Mouse (Mus musculus) stomach, embryonic 16.5 days (tissue): Measurements from ENCODE around the gene Bik. TPM values are rescaled to one million over a fixed set of nuclear protein-coding genes. Genes with fewer than 3 reads are reported as not detected.

ENCODE experiments used
- ATAC-seq: fragments of 200-750 bp; cut with Nextera tagmentation; 2 replicates; pipeline ENCODE4 v1.8.0; 2017; ENCODE audit warnings: moderate number of reproducible peaks, moderate TSS enrichment; ENCODE audit not compliant: insufficient read depth, low FRiP score
- H3K27ac ChIP-seq: fragments of 300-500 bp; sonication (generic); 2 replicates; pipeline ENCODE4 v1.5.1; 2014; ENCODE audit warnings: low read length
- H3K27me3 ChIP-seq: fragments of 300-500 bp; sonication (generic); 2 replicates; pipeline ENCODE4 v1.6.1; 2014; ENCODE audit warnings: low read length, control low read depth, mixed read lengths; ENCODE audit not compliant: control insufficient read depth, insufficient read depth
- H3K36me3 ChIP-seq: fragments of 300-500 bp; sonication (generic); 2 replicates; pipeline ENCODE4 v1.6.1; 2014; ENCODE audit warnings: low read length; ENCODE audit not compliant: control insufficient read depth, insufficient read depth
- H3K4me1 ChIP-seq: fragments of 300-500 bp; sonication (generic); 2 replicates; pipeline ENCODE4 v1.6.1; 2014; ENCODE audit warnings: low read length, control low read depth, mixed read lengths; ENCODE audit not compliant: control insufficient read depth, insufficient read depth
- H3K4me2 ChIP-seq: fragments of 300-500 bp; sonication (generic); 2 replicates; pipeline ENCODE4 v1.6.1; 2014; ENCODE audit warnings: low read depth, low read length, mixed read lengths
- H3K4me3 ChIP-seq: fragments of 300-500 bp; sonication (generic); replicated peaks from 2 replicates; pipeline ENCODE4 v1.5.1; 2014; ENCODE audit warnings: mild to moderate bottlenecking, low read length
- H3K9ac ChIP-seq: fragments of 300-500 bp; sonication (generic); 2 replicates; pipeline ENCODE4 v1.6.1; 2014; ENCODE audit warnings: low read length
- H3K9me3 ChIP-seq: fragments of 300-500 bp; sonication (generic); replicated peaks from 2 replicates; pipeline ENCODE4 v1.6.1; 2016; ENCODE audit warnings: low read length, control low read depth; ENCODE audit not compliant: control insufficient read depth
- WGBS: fragments of 180-500 bp; shearing (Covaris S2); extraction: QIAGEN DNeasy Blood & Tissue Kit; methylation state at CpG from one replicate; pipeline ENCODE4 v1.1.7; 2014; 5-methylcytosine and 5-hydroxymethylcytosine counted together
- polyA plus RNA-seq: library from polyadenylated mRNA; unstranded; fragments of >200 nt; fragmentation: Nextera tagmentation; extraction: Ambion mirVana; gene quantifications from 2 replicates; pipeline ENCODE4 v1.2.1, GENCODE M21; 2015

Bik gene
- polyA plus RNA-seq, 1 experiment from 2014 or later, result 7.0 TPM

DNA sequence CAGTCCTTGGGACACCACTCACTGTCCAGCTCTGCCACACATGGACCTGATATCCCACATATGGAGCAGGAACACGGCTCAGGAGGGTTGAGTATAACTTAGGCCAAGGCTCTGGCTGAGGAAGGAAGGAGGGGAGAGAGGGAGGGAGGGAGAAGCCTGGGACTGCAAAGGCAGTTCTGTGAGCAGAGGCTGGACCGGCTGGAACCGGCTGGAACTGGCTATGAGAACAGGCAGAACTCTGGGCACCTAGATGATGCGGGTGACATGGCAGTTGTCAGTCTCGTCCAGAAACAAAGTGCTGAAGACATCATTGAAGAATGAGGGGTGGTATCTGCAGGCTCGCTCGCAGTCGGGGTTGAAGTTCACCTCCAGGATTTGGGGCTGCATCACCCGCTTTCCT lies 50.0 kb downstream of the Bik start:
- Histone ChIP-seq H3K4me2 (no peak overlapping the region), H3K9me3 (no peaks in the 10 kb centered on the region), H3K27ac (no peak overlapping the region), H3K4me1 (no peaks in the 10 kb centered on the region), H3K9ac (no peak overlapping the region), H3K36me3 (peaks cover 35% of the 10 kb centered on the region), H3K4me3 (no peak overlapping the region), H3K27me3 (no peaks in the 10 kb centered on the region)
- no peak for ATAC-seq
- WGBS, result 90% methylated on average over 9 of the region's 9 CpGs

DNA sequence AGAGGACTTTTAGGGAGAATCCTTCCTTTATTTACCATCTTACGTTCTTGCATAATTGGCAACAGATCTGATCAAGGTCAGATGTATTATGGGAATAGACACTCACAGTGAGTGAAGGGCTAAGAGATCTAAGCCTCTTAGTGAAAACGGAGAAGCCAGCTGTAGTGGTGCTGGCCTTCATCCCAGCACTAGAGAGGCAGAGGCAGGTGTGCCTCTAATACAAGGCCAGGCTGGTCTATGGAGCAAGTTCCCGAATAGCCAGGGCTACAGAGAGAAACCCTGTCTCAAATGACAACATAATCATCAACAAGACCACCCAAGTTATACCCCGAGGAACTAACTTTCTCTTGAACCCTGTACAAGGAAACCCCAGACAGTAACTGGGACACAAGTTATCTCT lies 56.3 kb downstream of the Bik start:
- H3K9me3 ChIP-seq, result peaks cover 4% of the 10 kb centered on the region; the same call in 1 of the 2 replicates
- H3K27me3 ChIP-seq, result no peaks in the 10 kb centered on the region
- H3K4me3 ChIP-seq, result no peak overlapping the region
- peaks cover 44% of the 10 kb centered on the region for H3K36me3 ChIP-seq
- 81% methylated on average over 4 of the region's 4 CpGs for WGBS
- no peaks in the 10 kb centered on the region for H3K4me1 ChIP-seq
- ATAC-seq, result no peak
- no peak overlapping the region for H3K27ac ChIP-seq
- H3K9ac ChIP-seq, result no peak overlapping the region
- no peak overlapping the region for H3K4me2 ChIP-seq

- peaks cover 46% of the 10 kb centered on the region for H3K36me3 ChIP-seq
- H3K4me1 ChIP-seq, result no peaks in the 10 kb centered on the region
- no peak overlapping the region for H3K27ac ChIP-seq
- ATAC-seq, result no peak
- WGBS, result 63% methylated on average over 8 of the region's 8 CpGs
- peak overlapping the region; percentile 44; the same call in 1 of the 2 replicates for H3K9ac ChIP-seq
- H3K4me2 ChIP-seq, result no peak overlapping the region
- no peaks in the 10 kb centered on the region for H3K27me3 ChIP-seq
- peaks cover 4% of the 10 kb centered on the region; the same call in 1 of the 2 replicates for H3K9me3 ChIP-seq
- no peak overlapping the region for H3K4me3 ChIP-seq
Observed at GRCm38 (mm10) chr15:83583419-83584156, 56.9 kb downstream of the Bik start.

DNA sequence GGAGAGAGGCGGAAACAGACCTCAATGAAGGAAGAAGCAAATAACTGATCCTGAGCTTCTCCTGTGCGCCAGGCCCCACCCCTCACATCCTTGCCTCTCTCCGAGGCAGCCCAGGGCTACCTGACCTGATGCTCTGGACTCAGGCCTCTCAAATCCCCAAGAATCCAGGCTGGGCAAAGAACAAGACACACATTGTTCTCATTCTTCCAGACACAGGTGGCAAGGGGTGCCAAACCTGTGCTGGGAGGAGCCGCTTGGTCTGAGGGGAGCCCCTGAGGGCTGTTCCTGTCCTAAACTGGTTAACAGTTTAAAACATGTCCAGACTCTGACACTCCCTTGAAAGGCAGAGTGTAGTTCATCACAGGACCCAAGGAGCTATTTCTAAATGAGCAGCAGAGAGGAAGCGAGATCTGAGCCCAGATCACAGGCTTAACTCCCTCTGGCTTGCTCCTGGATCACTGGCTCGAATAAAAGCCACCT lies 58.1 kb downstream of the Bik start:
- no peaks in the 10 kb centered on the region for H3K4me1 ChIP-seq
- no peak overlapping the region for H3K27ac ChIP-seq
- no peak overlapping the region for H3K9ac ChIP-seq
- WGBS, result 85% methylated on average over 6 of the region's 6 CpGs
- no peak overlapping the region for H3K4me2 ChIP-seq
- no peak for ATAC-seq
- peaks cover 4% of the 10 kb centered on the region; the same call in 1 of the 2 replicates for H3K9me3 ChIP-seq
- peaks cover 44% of the 10 kb centered on the region for H3K36me3 ChIP-seq
- no peaks in the 10 kb centered on the region for H3K27me3 ChIP-seq
- no peak overlapping the region for H3K4me3 ChIP-seq

DNA sequence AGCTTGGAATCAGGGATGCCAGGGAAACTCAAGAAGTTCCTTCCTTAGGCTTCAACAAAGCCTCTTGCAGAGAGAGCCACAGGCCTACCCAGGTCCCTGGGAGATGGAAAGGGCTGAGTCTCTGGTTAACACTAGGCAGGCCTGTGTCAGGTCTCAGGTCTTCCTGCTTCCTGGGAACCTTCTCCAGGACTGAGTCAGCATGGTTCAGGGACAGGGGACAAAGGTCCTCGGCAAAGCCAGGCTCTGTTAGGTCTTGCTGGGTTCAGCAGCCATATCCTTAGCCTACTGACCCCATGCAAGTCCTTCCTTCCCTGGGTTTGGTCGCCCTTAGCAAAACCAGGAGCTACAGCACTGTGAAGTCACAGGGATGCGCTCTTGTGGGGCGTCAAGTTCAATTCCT lies 64.2 kb downstream of the Bik start:
- Histone ChIP-seq H3K27me3 (no peaks in the 10 kb centered on the region), H3K4me2 (no peak overlapping the region), H3K4me3 (no peak overlapping the region), H3K4me1 (peaks cover 31% of the 10 kb centered on the region), H3K36me3 (peaks cover 22% of the 10 kb centered on the region), H3K27ac (no peak overlapping the region), H3K9me3 (peaks cover 4% of the 10 kb centered on the region; the same call in 1 of the 2 replicates), H3K9ac (no peak overlapping the region)
- ATAC-seq, result no peak
- WGBS, result 88% methylated on average over 4 of the region's 4 CpGs

- 0 out of 2 replicates have a peak overlapping the region, but pooled peaks have one; percentile 87 for H3K27ac ChIP-seq
Observed at GRCm38 (mm10) chr15:83591758-83592157, 65.1 kb downstream of the Bik start.

DNA sequence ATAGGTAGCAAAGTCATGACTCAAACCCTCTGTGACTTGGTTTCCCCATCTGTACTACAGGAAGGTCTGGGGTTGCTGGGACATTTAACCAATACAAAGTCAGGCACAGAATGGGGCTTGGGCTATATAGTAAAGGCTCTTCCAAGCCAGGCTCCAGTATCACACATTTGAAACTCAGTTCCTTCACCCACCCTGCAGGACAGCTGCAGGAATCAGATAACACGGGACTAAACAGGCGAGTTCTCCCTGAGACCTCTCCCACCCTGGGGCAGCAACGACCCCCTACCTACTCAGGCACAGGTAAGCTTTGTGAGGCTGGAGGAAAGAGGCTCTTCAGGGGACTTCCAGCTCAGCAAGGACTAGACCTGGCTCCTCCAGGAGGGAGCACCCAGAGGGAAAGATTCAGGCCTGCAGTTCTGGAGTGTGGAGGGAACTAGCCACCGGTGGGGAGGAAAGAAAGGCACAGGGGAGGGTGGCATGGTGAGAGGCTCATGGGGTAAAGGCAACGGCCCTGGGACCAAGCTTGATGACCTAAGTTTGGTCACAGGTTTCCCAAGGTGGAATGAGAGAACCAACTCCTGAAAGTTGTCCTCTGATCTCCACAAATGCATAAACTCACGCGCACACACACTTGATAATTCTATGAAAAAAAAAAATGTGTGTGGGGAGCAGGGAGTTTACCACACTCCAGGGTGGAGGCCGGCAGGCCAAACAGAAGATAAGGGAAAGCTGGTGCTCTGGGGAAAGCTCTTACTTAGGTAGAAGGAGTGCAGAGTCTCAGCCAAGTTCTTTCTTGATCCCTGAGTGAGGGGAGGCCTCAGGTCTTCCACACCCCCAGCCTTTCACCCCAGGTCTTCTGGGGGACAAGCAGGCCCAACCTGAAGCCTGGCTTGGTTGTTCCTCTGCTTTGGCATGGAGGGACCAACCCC lies 65.9 kb downstream of the Bik start:
- 51% methylated on average over 8 of the region's 8 CpGs for WGBS
- ATAC-seq, result no peak
- no peaks in the 10 kb centered on the region for H3K27me3 ChIP-seq
- peak overlapping the region; percentile 97 for H3K4me2 ChIP-seq
- peaks cover 5% of the 10 kb centered on the region for H3K36me3 ChIP-seq
- no peaks in the 10 kb centered on the region for H3K9me3 ChIP-seq
- peaks cover 31% of the 10 kb centered on the region for H3K4me1 ChIP-seq
- H3K27ac ChIP-seq, result peak overlapping the region; percentile 87
- H3K9ac ChIP-seq, result peak overlapping the region; percentile 89
- H3K4me3 ChIP-seq, result 0 out of 2 replicates have a peak overlapping the region, but pooled peaks have one; percentile 90

More at GRCm38 (mm10) chr15:83591758-83592157, 65.1 kb downstream of the Bik start:
- Histone ChIP-seq H3K27me3 (no peaks in the 10 kb centered on the region), H3K9ac (peak overlapping the region; percentile 63), H3K36me3 (peaks cover 13% of the 10 kb centered on the region), H3K9me3 (no peaks in the 10 kb centered on the region; the same call in 1 of the 2 replicates), H3K4me2 (no peak overlapping the region), H3K4me1 (peaks cover 31% of the 10 kb centered on the region), H3K4me3 (no peak overlapping the region)
- WGBS, result 69% methylated on average over 6 of the region's 6 CpGs
- no peak for ATAC-seq

- Histone ChIP-seq H3K36me3 (peaks cover 4% of the 10 kb centered on the region), H3K4me3 (peak overlapping the region; percentile 90; the same call in 1 of the 2 replicates), H3K27me3 (no peaks in the 10 kb centered on the region), H3K9me3 (no peaks in the 10 kb centered on the region), H3K4me2 (peak overlapping the region; percentile 97), H3K4me1 (peaks cover 31% of the 10 kb centered on the region), H3K27ac (peak overlapping the region; percentile 85), H3K9ac (peak overlapping the region; percentile 89)
- ATAC-seq, result no peak
Observed at GRCm38 (mm10) chr15:83593189-83593585, 66.5 kb downstream of the Bik start.
